Mouse (Mus musculus): ENCODE data around the gene Pom121l2. TPM values are rescaled to one million over a fixed set of nuclear protein-coding genes. Genes with fewer than 3 reads are reported as not detected.

Pom121l2 gene
- polyA plus RNA-seq, 1 experiment from 2014 or later = 0.31 TPM

- Histone ChIP-seq H3K27ac (no peak overlapping the region), H3K4me2 (peak overlapping the region; percentile 54), H3K4me3 (peak overlapping the region; percentile 38), H3K27me3 (peaks cover 67% of the 10 kb centered on the region), H3K36me3 (no peaks in the 10 kb centered on the region), H3K4me1 (peaks cover 8% of the 10 kb centered on the region), H3K9ac (no peak overlapping the region), H3K9me3 (no peaks in the 10 kb centered on the region; the same call in 1 of the 2 replicates)
- WGBS = under 1% methylated on average over 21 of the region's 21 CpGs
- ATAC-seq (ENCODE audit: insufficient number of reproducible peaks, insufficient read depth, low FRiP score, low TSS enrichment, low read depth) = 0 out of 2 replicates have a peak, but pooled peaks have one; percentile 37
Observed at GRCm38 (mm10) chr13:21995331-21995914, 14.4 kb downstream of the Pom121l2 start.

DNA sequence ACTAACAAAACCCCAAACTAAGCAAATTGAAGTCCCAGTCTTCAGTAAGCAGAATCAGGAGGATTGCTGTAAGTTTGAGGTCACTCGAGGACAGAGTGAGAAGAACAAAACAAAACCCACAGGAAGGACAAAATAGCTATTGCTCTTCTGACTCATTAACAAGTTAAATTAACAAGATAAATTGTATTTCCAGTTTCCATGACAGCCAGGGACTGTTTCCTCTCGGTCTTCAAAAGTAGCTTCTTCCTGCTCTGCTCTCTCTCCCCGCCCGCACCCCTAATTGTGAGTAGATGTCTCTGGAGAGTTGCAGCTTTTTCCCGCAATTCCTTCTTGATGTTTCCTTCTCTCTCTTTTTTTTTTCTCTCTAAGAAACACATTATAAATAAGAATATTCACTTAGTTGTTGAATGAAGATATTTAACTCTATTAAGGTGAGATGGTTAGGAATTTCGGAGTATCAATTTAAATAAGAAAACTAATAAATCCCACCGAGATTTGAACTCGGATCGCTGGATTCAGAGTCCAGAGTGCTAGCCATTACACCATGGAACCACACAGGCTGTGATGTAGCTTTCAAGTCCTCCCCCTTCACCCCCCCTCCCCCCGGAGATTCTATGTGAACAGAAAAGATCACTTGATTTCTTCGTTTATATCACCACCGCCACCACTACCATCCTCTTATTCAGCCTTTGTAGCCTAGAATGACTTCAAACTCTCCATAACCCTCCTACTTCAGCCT, 15.3 kb downstream of the Pom121l2 start:
- H3K4me2 ChIP-seq = peak overlapping the region; percentile 54
- peak overlapping the region; percentile 38 for H3K4me3 ChIP-seq
- WGBS = 2% methylated on average over 12 of the region's 12 CpGs
- H3K9ac ChIP-seq = no peak overlapping the region
- peaks cover 8% of the 10 kb centered on the region for H3K4me1 ChIP-seq
- ATAC-seq (ENCODE audit: insufficient number of reproducible peaks, insufficient read depth, low FRiP score, low TSS enrichment, low read depth) = no peak
- H3K9me3 ChIP-seq = no peaks in the 10 kb centered on the region; the same call in 1 of the 2 replicates
- no peak overlapping the region for H3K27ac ChIP-seq
- no peaks in the 10 kb centered on the region for H3K36me3 ChIP-seq
- H3K27me3 ChIP-seq = peaks cover 75% of the 10 kb centered on the region

- Histone ChIP-seq H3K9ac (no peak overlapping the region), H3K27me3 (peaks cover 81% of the 10 kb centered on the region), H3K4me3 (peak overlapping the region; percentile 24), H3K27ac (no peak overlapping the region), H3K36me3 (no peaks in the 10 kb centered on the region), H3K4me2 (peak overlapping the region; percentile 47), H3K9me3 (no peaks in the 10 kb centered on the region), H3K4me1 (peaks cover 8% of the 10 kb centered on the region)
- no peak for ATAC-seq (ENCODE audit: insufficient number of reproducible peaks, insufficient read depth, low FRiP score, low TSS enrichment, low read depth)
- under 1% methylated on average over 13 of the region's 13 CpGs for WGBS
Observed at GRCm38 (mm10) chr13:21996840-21997185, 15.8 kb downstream of the Pom121l2 start.

GRCm38 (mm10) chr13:21997201-21997820, 16.3 kb downstream of the Pom121l2 start:
- Histone ChIP-seq H3K9ac (no peak overlapping the region), H3K4me1 (peaks cover 8% of the 10 kb centered on the region), H3K9me3 (no peaks in the 10 kb centered on the region), H3K36me3 (no peaks in the 10 kb centered on the region), H3K27ac (no peak overlapping the region), H3K4me2 (peak overlapping the region; percentile 47), H3K27me3 (peaks cover 86% of the 10 kb centered on the region), H3K4me3 (peak overlapping the region; percentile 24)
- no peak for ATAC-seq (ENCODE audit: insufficient number of reproducible peaks, insufficient read depth, low FRiP score, low TSS enrichment, low read depth)
- WGBS = under 1% methylated on average over 21 of the region's 21 CpGs

DNA sequence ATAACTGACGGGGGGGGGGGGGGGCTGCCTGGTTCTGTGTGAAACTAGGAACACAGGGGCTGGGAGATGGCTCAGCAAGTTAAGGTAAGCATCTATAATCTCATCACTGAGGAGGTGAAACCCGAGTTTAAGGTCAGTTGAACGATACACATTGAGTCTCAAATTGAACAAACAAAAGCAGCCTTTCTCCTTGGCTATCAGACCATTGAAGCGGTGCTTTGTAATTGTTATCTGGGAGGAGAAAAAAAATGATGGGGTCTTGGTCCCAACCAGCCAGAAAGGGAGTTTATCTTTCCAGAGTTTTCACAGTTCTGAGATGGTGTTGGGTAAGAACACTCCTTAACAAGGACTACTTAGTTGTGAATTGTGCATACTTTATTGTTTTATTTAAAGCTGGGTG, 16.8 kb downstream of the Pom121l2 start:
- no peak overlapping the region for H3K4me3 ChIP-seq
- H3K27me3 ChIP-seq = peaks cover 88% of the 10 kb centered on the region
- H3K36me3 ChIP-seq = no peaks in the 10 kb centered on the region
- H3K9me3 ChIP-seq = no peaks in the 10 kb centered on the region
- no peak overlapping the region for H3K27ac ChIP-seq
- H3K9ac ChIP-seq = no peak overlapping the region
- peaks cover 8% of the 10 kb centered on the region for H3K4me1 ChIP-seq
- WGBS = 11% methylated on average over 4 of the region's 4 CpGs
- H3K4me2 ChIP-seq = 0 out of 2 replicates have a peak overlapping the region, but pooled peaks have one; percentile 47
- ATAC-seq (ENCODE audit: insufficient number of reproducible peaks, insufficient read depth, low FRiP score, low TSS enrichment, low read depth) = no peak

DNA sequence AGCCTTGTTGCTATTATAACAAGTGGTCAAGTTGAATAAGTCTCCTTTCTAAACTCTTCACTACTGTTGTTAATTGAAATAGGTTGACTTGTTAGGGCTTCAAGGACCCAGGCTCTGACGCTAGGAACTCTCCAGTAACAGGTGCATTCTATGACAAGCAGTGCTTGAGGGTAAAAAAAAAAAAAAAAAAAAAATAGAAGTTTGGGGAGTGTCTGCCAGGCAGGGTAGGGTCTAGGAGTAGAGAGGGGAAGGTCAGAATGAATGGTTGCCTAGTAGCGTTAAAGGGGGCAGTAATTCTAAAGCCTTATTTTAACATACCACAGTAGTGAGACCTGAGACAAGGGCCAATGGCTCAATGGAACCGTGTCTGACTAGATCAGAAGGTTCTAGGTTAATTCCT, 17.4 kb downstream of the Pom121l2 start:
- H3K4me2 ChIP-seq = no peak overlapping the region

DNA sequence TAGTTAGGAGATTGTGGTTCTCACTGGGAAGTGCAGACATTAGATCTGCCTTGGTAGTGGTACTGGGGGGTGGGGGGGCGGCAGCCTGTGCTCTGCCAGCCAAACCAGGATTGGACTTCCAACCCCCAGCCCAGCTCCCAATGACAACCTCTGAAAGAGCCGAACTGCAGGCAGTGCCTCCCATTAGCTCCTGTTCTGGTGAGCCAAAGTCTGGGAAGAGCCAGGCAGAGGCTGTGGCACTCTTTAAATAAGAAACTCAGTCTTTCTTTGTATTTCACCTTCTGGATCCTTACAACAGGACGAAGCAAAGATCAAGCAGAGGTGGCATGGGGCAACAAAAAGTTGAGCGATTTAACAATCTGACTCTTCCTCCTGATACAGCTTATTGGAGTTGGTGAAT, 18.2 kb downstream of the Pom121l2 start:
- H3K4me3 ChIP-seq = no peak overlapping the region
- 38% methylated on average over 4 of the region's 4 CpGs for WGBS

More for the DNA sequence above, 17.4 kb downstream of the Pom121l2 start:
- WGBS = 17% methylated on average over 3 of the region's 3 CpGs
- Histone ChIP-seq H3K27me3 (peaks cover 91% of the 10 kb centered on the region), H3K9ac (no peak overlapping the region), H3K4me3 (no peak overlapping the region), H3K9me3 (no peaks in the 10 kb centered on the region), H3K36me3 (no peaks in the 10 kb centered on the region), H3K27ac (no peak overlapping the region), H3K4me1 (peaks cover 8% of the 10 kb centered on the region)
- ATAC-seq (ENCODE audit: insufficient number of reproducible peaks, insufficient read depth, low FRiP score, low TSS enrichment, low read depth) = no peak

GRCm38 (mm10) chr13:22001346-22001745, 20.4 kb downstream of the Pom121l2 start:
- peaks cover 100% of the 10 kb centered on the region for H3K27me3 ChIP-seq
- no peak for ATAC-seq (ENCODE audit: insufficient number of reproducible peaks, insufficient read depth, low FRiP score, low TSS enrichment, low read depth)
- no peak overlapping the region for H3K4me3 ChIP-seq
- WGBS = 47% methylated on average over 2 of the region's 2 CpGs
- peaks cover 9% of the 10 kb centered on the region for H3K4me1 ChIP-seq
- H3K36me3 ChIP-seq = no peaks in the 10 kb centered on the region
- no peaks in the 10 kb centered on the region for H3K9me3 ChIP-seq
- H3K27ac ChIP-seq = no peak overlapping the region
- no peak overlapping the region for H3K4me2 ChIP-seq
- no peak overlapping the region for H3K9ac ChIP-seq

More for the DNA sequence above, 18.2 kb downstream of the Pom121l2 start:
- H3K9me3 ChIP-seq = no peaks in the 10 kb centered on the region
- no peaks in the 10 kb centered on the region for H3K36me3 ChIP-seq
- no peak for ATAC-seq (ENCODE audit: insufficient number of reproducible peaks, insufficient read depth, low FRiP score, low TSS enrichment, low read depth)
- H3K4me2 ChIP-seq = no peak overlapping the region
- peaks cover 8% of the 10 kb centered on the region for H3K4me1 ChIP-seq
- peaks cover 94% of the 10 kb centered on the region for H3K27me3 ChIP-seq
- H3K27ac ChIP-seq = no peak overlapping the region
- no peak overlapping the region for H3K9ac ChIP-seq

- 20% methylated on average over 5 of the region's 5 CpGs for WGBS
- H3K9ac ChIP-seq = no peak overlapping the region
- ATAC-seq (ENCODE audit: insufficient number of reproducible peaks, insufficient read depth, low FRiP score, low TSS enrichment, low read depth) = no peak
- no peaks in the 10 kb centered on the region for H3K36me3 ChIP-seq
- no peak overlapping the region for H3K4me2 ChIP-seq
- H3K9me3 ChIP-seq = no peaks in the 10 kb centered on the region
- no peak overlapping the region for H3K27ac ChIP-seq
- peaks cover 100% of the 10 kb centered on the region for H3K27me3 ChIP-seq
- peaks cover 14% of the 10 kb centered on the region for H3K4me1 ChIP-seq
- H3K4me3 ChIP-seq = no peak overlapping the region
Observed at GRCm38 (mm10) chr13:22001823-22002222, 20.8 kb downstream of the Pom121l2 start.

GRCm38 (mm10) chr13:22005605-22006333, 24.8 kb downstream of the Pom121l2 start:
- H3K4me1 ChIP-seq = peaks cover 18% of the 10 kb centered on the region
- peak; percentile 77 for ATAC-seq (ENCODE audit: insufficient number of reproducible peaks, insufficient read depth, low FRiP score, low TSS enrichment, low read depth)
- under 1% methylated on average over 45 of the region's 45 CpGs for WGBS
- peak overlapping the region; percentile 68 for H3K9ac ChIP-seq
- no peaks in the 10 kb centered on the region for H3K9me3 ChIP-seq
- peak overlapping the region; percentile 59 for H3K4me3 ChIP-seq
- H3K27ac ChIP-seq = no peak overlapping the region
- peak overlapping the region; percentile 95 for H3K4me2 ChIP-seq
- no peaks in the 10 kb centered on the region for H3K36me3 ChIP-seq
- H3K27me3 ChIP-seq = peaks cover 100% of the 10 kb centered on the region

- Histone ChIP-seq H3K9me3 (no peaks in the 10 kb centered on the region), H3K36me3 (no peaks in the 10 kb centered on the region), H3K4me2 (peak overlapping the region; percentile 95), H3K27me3 (peaks cover 98% of the 10 kb centered on the region), H3K4me1 (peaks cover 18% of the 10 kb centered on the region), H3K27ac (no peak overlapping the region), H3K4me3 (peak overlapping the region; percentile 59), H3K9ac (peak overlapping the region; percentile 68)
- WGBS = under 1% methylated on average over 38 of the region's 38 CpGs
- ATAC-seq (ENCODE audit: insufficient number of reproducible peaks, insufficient read depth, low FRiP score, low TSS enrichment, low read depth) = peak; percentile 83
Observed at GRCm38 (mm10) chr13:22006334-22007120, 25.5 kb downstream of the Pom121l2 start.
